Mouse (Mus musculus): ENCODE data around the gene 1700067P10Rik. TPM values are rescaled to one million over a fixed set of nuclear protein-coding genes. Genes with fewer than 3 reads are reported as not detected.

The 1700067P10Rik gene
- total RNA-seq, 2 experiments from 2014 or later, result not detected

Other genes with a start within 250 kb of the 1700067P10Rik start
- 10 to 100 TPM; 12.2 to 13.6 TPM for gene Foxp4, start 164.7 kb upstream of the 1700067P10Rik start, total RNA-seq (2021)
- not detected for gene 1700122O11Rik, start 51.0 kb upstream of the 1700067P10Rik start, total RNA-seq (2021)
- gene 9830107B12Rik, start 56.9 kb downstream of the 1700067P10Rik start, total RNA-seq (2021), result not detected
- gene A530064D06Rik, start 78.0 kb downstream of the 1700067P10Rik start, total RNA-seq (2021), result not detected
- under 1 TPM; 0.10 to 0.15 TPM for gene Trem1, start 143.4 kb downstream of the 1700067P10Rik start, total RNA-seq (2021)
- gene Trem3, start 158.5 kb downstream of the 1700067P10Rik start, total RNA-seq (2021), result not detected
- gene Treml4, start 175.0 kb downstream of the 1700067P10Rik start, total RNA-seq (2021), result under 1 TPM in 1 of 2 experiments, not detected in 1; 0.29 TPM
- gene Treml2, start 210.2 kb downstream of the 1700067P10Rik start, total RNA-seq (2021), result under 1 TPM; 0.53 to 1.00 TPM
- under 1 TPM; 0.10 to 0.20 TPM for gene B430306N03Rik, start 226.8 kb downstream of the 1700067P10Rik start, total RNA-seq (2021)

Data from heart, postnatal 14 days (tissue).